Mouse (Mus musculus): ENCODE data around the gene Krt33a.

- TF ChIP-seq POLR2A (IDR thresholded peaks at IDR 0.05; ENCODE audit: insufficient read depth, low read depth, low read length), result no peak
- TF ChIP-seq CTCF (IDR thresholded peaks at IDR 0.05; ENCODE audit: insufficient read depth, low read depth, low read length), result no peak
Observed at GRCm38 (mm10) chr11:99964213-99964612, 51.8 kb downstream of the Krt33a start.

Measured in olfactory bulb, adult 2 months (tissue).